Mouse (Mus musculus): ENCODE results near the gene Tapbpl. TPM values are rescaled to one million over a fixed set of nuclear protein-coding genes. Genes with fewer than 3 reads are reported as not detected.

Tapbpl gene
- total RNA-seq, 1 experiment from 2014 or later: 24.0 TPM

DNA sequence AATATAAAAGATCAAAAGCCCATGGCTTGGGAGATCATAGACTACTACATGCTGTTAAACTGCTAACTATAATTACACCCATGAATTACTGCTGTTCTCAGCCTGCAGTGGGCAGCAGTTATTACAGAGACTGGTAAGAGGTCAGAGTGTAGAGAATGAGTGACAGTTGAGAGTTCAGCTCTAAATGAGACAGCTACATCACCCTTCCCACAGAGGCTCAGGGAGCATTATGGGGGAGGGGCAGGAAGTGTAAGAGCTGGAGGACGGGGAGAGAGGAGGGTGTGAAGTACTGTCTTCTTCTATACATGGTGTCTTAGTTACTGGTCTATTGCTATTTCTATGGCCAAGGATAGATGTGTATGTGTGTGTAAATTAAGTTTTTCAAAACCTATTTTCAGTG lies 12.9 kb upstream of the Tapbpl start:
- ATAC-seq (ENCODE audit: extremely low read depth, insufficient number of reproducible peaks, low FRiP score, poor library complexity, severe bottlenecking): no peak

DNA sequence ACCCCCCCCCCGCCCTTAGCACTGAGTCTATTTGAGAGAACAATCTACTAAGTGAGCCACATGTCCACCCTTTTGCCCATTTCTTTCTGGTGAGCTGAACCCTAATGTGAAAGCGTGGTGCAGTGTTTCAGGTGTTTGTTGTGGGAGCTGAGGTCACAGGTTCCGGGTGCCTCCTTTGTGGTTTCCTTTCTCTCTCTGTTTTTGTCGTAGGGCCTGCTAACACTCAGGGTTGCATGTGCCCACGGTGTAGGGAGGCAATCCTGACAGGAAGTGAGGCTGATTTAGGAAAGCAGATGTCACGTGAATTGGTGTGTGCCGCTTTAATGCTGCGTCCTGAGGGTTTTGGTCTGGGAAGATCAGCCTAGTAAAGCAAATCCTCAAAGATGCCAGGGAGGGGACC lies 9.9 kb upstream of the Tapbpl start:
- peak; percentile 65; the same call in 1 of the 2 replicates for ATAC-seq (ENCODE audit: extremely low read depth, insufficient number of reproducible peaks, low FRiP score, poor library complexity, severe bottlenecking)

DNA sequence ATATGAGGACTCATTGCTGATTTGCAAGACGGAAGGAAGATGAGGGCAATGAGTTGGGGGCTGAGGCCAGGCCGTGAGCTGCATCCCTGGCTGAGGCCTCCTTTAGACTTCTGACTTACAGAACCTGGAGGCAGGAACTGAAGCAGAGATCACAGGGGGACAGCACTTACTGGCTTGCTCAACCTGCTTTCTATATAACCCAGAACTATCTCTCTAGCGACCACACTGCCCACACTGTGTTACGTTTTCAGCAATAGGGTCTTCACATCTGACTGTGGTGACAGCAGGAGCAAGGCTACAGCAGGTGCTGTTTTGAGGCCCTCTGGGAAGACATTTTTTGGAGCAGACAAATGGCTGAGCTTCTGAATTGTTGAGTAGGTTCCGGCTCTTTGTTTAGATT lies 9.0 kb upstream of the Tapbpl start:
- ATAC-seq (ENCODE audit: extremely low read depth, insufficient number of reproducible peaks, low FRiP score, poor library complexity, severe bottlenecking): no peak

DNA sequence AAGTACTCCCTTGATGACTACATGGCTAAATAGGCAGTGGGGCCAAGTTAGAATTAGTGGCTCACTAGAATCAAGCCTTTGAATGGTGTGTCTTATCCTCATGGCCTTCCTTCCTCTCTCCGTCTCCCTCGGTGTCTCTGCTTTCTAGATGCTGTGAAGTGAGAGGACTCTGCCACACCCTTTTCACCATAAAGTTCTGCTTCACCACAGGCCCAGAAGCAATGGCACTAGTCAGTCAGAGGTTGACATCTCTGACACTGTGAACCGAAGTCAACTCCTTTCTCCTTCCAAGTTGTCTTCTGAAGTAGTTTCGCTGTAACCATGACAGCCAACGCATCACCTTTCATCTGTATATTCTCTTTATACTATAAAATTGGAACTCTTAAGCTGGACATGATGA lies 7.9 kb upstream of the Tapbpl start:
- ATAC-seq (ENCODE audit: extremely low read depth, insufficient number of reproducible peaks, low FRiP score, poor library complexity, severe bottlenecking): no peak

DNA sequence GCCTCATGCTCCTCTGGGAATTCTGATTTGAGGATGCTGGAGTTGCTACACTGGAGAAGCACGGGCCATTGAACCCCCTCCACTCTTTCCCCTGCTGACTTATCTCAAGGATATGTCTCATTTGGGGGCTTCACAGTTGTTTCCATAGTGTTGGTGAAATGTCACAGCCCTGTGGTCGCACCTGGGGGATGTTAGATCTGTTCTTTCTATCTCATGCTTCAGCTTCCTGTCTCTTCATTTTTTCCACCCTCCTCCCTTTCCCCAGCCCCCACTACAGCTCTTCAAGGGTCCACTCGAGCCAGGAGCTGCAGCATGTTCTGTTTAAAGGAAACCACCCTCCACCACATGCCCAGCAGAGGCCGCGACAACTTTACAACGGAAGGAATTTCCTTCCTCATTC lies 6.7 kb upstream of the Tapbpl start:
- ATAC-seq (ENCODE audit: extremely low read depth, insufficient number of reproducible peaks, low FRiP score, poor library complexity, severe bottlenecking): no peak

DNA sequence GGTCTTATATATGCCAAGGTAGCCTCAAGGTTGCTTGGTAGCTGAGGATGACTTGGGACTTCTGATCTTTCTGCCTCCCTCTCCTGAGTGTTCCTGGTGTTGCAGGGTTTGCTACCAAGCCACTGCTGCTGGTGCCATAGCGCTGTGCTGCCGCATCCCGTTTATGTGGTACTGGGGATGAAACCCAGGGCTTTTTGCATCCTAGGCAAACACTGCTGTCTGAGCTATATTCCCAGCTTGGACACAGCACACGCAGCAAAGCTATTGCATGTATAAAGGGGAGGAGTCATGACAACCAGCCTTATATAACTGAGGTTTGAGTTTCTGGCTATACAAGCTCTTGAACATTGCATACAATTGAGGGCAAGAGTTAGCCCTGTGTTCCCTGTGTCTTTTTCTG lies 5.8 kb upstream of the Tapbpl start:
- no peak for ATAC-seq (ENCODE audit: extremely low read depth, insufficient number of reproducible peaks, low FRiP score, poor library complexity, severe bottlenecking)

DNA sequence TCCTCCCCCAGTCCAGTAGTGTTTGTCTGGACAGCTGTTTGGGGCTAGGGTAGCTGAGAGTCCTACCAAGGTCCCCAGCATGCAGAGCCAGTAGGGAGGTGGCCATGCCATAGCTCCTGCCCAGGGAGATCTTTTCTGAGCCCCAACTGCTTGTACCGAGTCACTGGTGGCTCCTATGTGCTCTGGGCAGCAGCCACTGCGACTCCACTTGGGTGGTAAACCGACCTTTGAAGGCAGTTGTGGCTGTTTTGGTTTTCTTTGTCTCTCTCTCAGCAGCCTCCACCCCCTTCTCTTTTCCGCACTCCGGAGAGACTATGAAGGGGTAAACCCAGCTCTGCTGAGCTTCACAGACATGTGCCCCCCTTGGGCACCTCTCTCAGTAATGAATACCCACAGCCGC lies 5.1 kb upstream of the Tapbpl start, which contains the start of gene Cd27:
Gene Cd27 (minus strand): TSS at position 229 of the 400 bp plus-strand sequence.
- no peak for ATAC-seq (ENCODE audit: extremely low read depth, insufficient number of reproducible peaks, low FRiP score, poor library complexity, severe bottlenecking)

DNA sequence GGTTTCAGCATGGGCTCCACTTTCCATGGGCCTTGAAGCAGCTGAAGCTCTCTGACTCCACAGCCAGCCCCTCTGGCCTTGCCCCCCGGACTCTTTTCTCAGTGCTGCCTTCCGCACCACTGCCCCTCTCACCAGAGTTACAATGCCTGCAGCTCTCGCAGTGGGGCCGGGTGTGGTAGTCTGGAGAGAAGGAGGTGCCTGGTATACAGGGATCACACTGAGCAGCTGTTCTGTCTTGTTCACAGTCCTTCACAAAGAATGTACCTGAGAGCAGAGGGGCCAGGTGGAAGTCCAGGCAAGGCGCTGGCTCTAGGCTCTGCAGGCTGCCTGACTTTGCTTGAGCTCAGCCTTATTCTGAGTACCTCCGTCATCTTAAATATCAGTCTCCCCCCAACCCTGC lies 4.7 kb upstream of the Tapbpl start:
- ATAC-seq (ENCODE audit: extremely low read depth, insufficient number of reproducible peaks, low FRiP score, poor library complexity, severe bottlenecking): no peak

DNA sequence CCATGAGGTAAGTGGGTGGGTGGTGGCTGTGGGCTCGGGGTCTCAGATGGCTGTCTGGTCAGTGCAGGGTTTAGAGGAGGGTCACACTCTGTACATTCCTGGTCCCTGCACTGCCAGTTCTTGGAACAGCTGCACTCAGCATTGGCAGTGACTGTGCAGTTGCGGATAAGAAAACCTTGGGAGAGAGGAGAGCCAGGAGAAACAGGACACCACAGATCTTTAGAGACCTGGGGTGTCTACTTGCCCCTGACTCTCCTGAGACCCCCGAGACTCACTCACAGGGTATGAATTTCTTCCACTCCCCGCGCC lies 2.8 kb upstream of the Tapbpl start:
- ATAC-seq (ENCODE audit: extremely low read depth, insufficient number of reproducible peaks, low FRiP score, poor library complexity, severe bottlenecking): no peak

DNA sequence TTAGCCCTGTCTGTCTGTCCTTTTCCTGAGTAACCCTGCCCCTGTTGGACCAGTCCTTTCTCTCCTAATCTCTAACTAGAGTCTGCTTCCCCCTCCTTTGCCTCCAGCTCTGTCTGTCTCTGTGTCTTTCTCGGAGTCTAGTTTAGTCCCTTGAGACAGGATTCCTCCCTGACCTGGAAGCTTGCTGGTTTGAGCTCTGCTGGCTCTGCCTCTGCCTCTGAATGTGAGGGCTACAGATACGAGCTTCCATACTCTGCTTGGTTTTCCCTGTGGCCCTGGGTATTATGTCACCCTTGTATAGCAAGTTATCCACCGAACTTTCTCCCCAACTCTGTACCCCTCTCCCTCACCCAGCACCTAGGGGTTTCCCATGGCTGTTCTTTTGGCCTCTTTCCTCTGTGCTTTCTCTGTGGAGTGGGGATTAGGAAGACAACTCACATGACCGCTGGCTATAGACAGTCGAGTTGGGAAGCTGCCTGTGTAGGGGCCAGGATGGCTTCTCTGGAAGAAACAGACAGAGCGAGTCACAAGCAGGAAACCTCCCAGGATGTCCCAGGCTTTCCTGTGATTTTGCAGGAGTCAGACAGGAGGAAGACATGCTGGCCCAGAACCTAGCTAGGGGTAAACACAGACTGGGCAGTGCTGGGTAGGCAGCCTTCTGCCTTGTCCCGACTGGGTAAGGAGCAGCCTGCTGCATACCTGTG lies 2.3 kb upstream of the Tapbpl start:
- ATAC-seq (ENCODE audit: extremely low read depth, insufficient number of reproducible peaks, low FRiP score, poor library complexity, severe bottlenecking): no peak

DNA sequence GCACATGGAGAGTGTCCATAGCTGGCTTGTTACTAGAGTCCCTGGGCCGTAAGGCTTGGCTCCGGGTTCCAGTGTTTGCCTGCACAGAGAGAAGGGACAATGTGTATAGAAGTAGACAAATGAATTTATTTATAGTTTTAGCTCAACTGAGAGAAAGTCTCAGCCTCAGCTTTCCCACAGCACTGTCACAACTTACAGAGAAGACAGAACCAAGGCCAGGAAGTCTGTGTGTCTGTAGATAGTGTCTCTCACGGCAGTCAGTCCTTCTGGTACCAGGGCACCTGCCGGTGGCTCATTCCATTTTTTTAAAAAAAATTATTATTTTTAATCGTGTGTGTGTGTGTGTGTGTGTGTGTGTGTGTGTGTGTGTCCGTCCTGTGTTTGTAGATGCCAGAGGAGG lies 856 bp upstream of the Tapbpl start:
- no peak for ATAC-seq (ENCODE audit: extremely low read depth, insufficient number of reproducible peaks, low FRiP score, poor library complexity, severe bottlenecking)

DNA sequence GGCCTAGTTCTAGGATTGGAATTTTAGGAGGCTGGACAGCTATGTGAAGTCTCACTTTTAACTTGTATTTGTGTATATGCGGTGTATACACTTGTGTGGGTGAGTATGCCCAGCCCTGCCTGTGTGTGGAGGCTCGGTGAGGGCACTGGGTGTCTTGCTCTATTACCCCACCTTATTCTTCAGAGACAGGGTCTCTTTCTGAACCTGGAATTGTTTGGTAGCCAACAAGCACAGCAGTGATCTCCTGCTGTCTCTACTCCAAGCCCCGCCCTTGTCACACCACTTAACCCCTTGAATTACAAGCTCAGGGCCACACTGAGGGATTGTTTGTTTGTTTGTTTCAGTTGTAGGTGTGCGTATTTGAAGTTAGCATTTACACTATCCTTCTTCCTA lies 381 bp upstream of the Tapbpl start:
- no peak for ATAC-seq (ENCODE audit: extremely low read depth, insufficient number of reproducible peaks, low FRiP score, poor library complexity, severe bottlenecking)

DNA sequence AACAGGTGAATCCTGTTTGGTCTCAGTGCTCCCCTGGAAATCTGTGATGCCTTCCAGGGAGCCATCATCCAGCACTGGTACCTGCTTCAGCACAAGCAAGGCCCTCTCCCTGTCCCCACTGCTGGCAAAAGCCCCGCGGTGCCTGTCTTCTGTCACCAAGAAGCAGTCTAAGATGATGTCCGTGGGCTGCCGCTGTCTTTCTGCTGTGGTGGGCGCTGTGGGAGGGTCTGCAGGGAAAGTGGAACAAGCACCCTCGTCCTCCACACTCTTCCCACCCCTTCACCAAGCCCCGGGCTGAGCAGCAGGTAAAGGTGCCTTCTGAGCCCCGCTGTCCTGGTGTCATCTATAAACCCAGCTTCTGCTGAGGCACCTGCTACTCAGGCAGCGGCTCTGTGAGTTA lies 1.1 kb downstream of the Tapbpl start:
- no peak for ATAC-seq (ENCODE audit: extremely low read depth, insufficient number of reproducible peaks, low FRiP score, poor library complexity, severe bottlenecking)

DNA sequence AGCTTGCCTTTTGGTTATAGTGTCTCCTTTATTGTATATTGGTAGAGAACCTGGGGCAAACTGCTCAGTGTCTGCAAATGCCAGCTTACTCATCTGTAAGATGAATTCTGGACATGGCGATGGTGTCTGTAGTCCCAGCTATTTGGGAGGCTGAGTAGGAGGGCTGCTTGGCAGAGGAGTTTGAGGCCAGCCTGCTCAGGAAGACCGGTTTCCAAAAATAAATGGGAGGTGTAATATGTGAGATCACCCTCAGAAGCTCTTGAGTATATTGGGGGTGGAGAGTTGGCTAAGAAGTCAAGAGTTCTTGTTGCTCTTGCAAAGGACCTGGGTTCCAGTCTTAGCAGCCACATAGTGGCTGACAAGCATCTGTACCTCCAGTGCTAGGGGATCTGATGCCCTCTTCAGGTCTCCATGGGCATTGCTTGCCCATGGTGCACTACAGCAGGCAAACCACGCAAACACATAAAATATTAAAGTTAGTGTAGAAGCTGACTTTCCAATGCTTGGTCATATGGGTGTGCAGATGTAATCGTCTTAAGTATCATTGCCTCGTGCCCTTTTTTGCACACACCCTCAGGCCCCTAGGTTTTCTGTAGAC lies 6.0 kb downstream of the Tapbpl start:
- ATAC-seq (ENCODE audit: extremely low read depth, insufficient number of reproducible peaks, low FRiP score, poor library complexity, severe bottlenecking): 0 out of 2 replicates have a peak, but pooled peaks have one; percentile 23

DNA sequence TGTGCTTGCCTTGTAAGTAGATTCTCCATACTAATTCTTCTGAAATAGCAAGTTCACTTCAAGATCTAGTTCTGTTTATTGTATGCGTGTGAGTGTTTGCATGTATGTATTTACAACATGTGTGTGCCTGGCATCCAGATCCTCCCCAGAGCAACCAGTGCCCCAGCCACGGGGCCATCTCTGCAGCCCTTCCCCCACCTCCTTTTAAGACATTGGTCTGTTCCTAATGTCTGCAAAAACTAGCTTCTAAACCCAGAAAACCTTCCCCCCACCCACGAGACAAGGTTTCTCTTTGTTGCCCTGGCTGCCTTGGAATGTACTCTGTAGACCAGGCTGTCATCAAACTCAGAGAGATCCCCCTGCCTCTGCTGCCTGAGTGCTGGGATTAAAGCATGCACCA lies 9.1 kb downstream of the Tapbpl start:
- no peak for ATAC-seq (ENCODE audit: extremely low read depth, insufficient number of reproducible peaks, low FRiP score, poor library complexity, severe bottlenecking)

DNA sequence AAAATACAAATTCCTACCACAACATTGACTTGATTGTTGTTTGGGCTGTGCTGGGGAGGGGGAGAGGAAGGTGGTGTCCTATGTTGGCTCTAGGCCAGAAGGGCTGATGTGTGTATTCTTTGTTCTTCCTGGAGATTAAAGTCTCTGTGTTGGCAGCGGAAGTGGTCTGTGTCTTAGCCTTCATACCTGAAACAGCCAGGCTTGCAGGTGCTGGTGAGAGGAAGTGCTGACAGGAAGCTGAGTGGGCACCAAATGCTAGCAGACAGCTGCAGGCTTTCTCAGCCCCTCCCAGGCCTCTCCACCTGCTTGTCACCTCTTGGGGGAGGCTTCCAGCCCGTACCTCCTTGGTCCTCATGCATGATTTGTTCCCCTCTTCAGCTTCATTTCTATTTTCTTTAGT lies 9.5 kb downstream of the Tapbpl start:
- peak; percentile 82 for ATAC-seq (ENCODE audit: extremely low read depth, insufficient number of reproducible peaks, low FRiP score, poor library complexity, severe bottlenecking)

DNA sequence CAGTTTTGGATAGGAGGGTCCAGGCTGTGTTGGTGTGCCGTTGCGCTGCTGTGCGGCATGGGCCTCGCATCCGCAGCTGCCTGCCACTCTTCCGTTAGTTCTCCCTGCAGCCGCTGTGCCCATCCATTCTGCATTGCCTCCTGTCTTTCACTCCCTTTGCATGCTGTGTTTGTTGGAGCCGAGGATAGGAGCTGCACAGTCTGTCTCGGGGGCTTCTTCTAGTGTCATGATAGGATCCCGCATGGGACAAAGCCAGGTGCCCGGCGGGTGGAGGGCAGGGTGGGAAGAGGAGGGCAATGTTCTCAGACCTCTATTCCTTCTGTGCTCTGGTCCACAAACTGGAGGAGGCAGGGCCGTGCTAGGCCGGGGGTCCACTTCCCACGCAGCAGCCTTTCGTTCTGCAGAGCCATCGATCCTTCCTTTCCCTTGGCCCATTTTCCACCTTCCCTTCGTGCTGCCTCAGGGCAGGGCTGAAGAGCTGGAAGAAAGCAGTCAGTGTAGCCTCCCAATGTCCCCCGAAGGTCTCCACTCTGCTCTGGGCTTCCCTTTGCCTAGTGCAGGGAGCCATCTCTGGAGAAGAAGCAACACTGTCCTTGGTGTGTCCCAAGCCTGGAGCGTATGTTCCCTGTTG lies 10.4 kb downstream of the Tapbpl start:
- no peak for ATAC-seq (ENCODE audit: extremely low read depth, insufficient number of reproducible peaks, low FRiP score, poor library complexity, severe bottlenecking)

DNA sequence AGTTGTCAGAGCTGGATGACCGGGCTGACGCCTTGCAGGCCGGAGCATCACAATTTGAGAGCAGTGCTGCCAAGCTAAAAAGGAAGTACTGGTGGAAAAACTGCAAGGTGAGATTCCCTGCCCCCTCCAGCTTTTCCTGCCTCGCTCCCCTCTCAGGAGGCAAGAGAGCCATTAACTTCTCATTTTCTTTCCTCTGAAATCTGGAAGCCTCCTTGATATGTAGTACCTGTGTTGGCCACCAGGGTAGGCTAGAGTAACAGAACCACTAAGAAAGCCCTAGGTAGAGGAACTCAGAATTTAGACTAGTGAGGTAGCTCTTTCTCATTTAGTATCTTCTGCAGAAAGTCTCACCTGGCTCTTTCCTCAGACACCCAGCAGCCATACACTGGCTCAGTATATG lies 12.7 kb downstream of the Tapbpl start:
- ATAC-seq (ENCODE audit: extremely low read depth, insufficient number of reproducible peaks, low FRiP score, poor library complexity, severe bottlenecking): peak; percentile 34

DNA sequence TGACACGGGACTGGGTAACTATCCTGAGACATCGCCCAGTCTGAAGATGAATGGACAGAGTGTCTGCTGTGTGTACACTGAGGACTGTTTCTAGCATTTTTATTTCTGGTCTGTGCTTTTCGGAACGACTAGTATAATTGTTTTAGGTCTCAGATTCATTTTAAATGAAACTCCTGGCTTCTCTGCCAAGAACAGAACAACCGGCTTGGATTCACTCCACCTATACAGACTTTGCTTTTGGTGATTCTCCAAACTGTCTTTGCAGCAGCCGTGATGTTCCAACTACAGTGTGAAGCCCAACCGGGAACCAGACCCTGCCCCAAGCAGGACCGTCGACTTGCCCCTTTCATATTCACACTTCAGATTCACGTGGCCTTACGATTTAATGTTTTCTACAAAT lies 13.8 kb downstream of the Tapbpl start:
- ATAC-seq (ENCODE audit: extremely low read depth, insufficient number of reproducible peaks, low FRiP score, poor library complexity, severe bottlenecking): no peak

DNA sequence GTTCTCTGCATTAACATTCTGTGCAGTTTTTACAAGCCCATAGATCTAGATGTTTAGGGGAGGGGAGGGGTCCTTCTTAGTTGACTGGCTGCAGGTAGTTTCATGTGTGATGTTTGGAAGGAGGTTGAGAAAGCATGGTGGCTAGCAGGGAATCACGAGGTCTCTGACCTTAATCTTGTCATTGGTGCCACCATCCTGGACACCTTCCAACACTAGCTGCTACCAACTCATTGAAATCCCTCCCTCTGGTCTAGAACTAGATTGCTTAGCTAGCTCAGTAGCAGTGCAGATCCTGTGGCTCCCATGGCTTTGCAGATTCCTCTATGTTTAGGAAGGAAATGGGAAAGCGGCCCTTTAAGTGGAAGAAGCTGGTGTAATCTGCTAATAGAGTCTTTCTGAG lies 14.8 kb downstream of the Tapbpl start:
- ATAC-seq (ENCODE audit: extremely low read depth, insufficient number of reproducible peaks, low FRiP score, poor library complexity, severe bottlenecking): no peak
